Mouse (Mus musculus) ES-Bruce4 (cell line): ENCODE data around the gene Itga7. TPM values are rescaled to one million over a fixed set of nuclear protein-coding genes. Genes with fewer than 3 reads are reported as not detected.
A peak's percentile ranks its signal among the peaks of the same experiment; 100 is the strongest.

Experiments
- H3K27ac ChIP-seq: 2 replicates; pipeline ENCODE4 v1.5.1; 2012; ENCODE audit warnings: low read length, inconsistent platforms; ENCODE audit not compliant: insufficient read depth
- H3K27me3 ChIP-seq: 2 replicates; pipeline ENCODE4 v1.6.1; 2012; ENCODE audit warnings: mild to moderate bottlenecking, low read length, inconsistent platforms; ENCODE audit not compliant: control insufficient read depth, poor library complexity, insufficient read depth, severe bottlenecking
- H3K36me3 ChIP-seq: 2 replicates; pipeline ENCODE4 v1.6.1; 2012; ENCODE audit warnings: inconsistent platforms, mild to moderate bottlenecking, low read length, moderate library complexity; ENCODE audit not compliant: control insufficient read depth, poor library complexity, insufficient read depth, severe bottlenecking
- H3K4me1 ChIP-seq: one replicate; pipeline ENCODE4 v1.8.1; 2011; ENCODE audit warnings: low read length; ENCODE audit not compliant: control insufficient read depth, insufficient read depth
- H3K4me3 ChIP-seq: 2 replicates; pipeline ENCODE4 v1.5.1; 2011; ENCODE audit warnings: low read depth, mild to moderate bottlenecking, low read length
- H3K9ac ChIP-seq: 2 replicates; pipeline ENCODE4 v1.6.1; 2012; ENCODE audit warnings: low read depth, mild to moderate bottlenecking, inconsistent platforms; ENCODE audit not compliant: poor library complexity, severe bottlenecking
- H3K9me3 ChIP-seq: replicated peaks from 2 replicates; pipeline ENCODE4 v1.6.1; 2012; ENCODE audit warnings: mild to moderate bottlenecking, low read length, inconsistent platforms; ENCODE audit not compliant: control insufficient read depth, poor library complexity, insufficient read depth, severe bottlenecking
- CTCF ChIP-seq: IDR thresholded peaks from one replicate; pipeline ENCODE4 v1.8.1; 2011; ENCODE audit warnings: low read depth, low read length
- EP300 ChIP-seq: IDR thresholded peaks from 2 replicates; pipeline ENCODE4 v1.6.1; 2011; ENCODE audit warnings: low read depth, low read length; ENCODE audit not compliant: insufficient read depth
- POLR2A ChIP-seq: IDR thresholded peaks from one replicate; pipeline ENCODE4 v1.8.1; 2011; ENCODE audit warnings: low read length; ENCODE audit not compliant: insufficient read depth
- polyA plus RNA-seq: library from polyadenylated mRNA; stranded (reverse); fragments of >200 nt; gene quantifications from 2 replicates; pipeline ENCODE4 v1.2.4, GENCODE M21; 2011; ENCODE audit warnings: low read depth; ENCODE audit not compliant: missing spikeins, insufficient read depth, insufficient read length

Itga7 gene
- polyA plus RNA-seq, 1 experiment, result 1.6 TPM

GRCm38 (mm10) chr10:128928356-128928755, 5.3 kb upstream of the Itga7 start:
- no peak overlapping the region for H3K27ac ChIP-seq
- H3K9me3 ChIP-seq, result no peaks in the 10 kb centered on the region
- no peak overlapping the region for H3K9ac ChIP-seq
- H3K4me3 ChIP-seq, result no peak overlapping the region
- H3K36me3 ChIP-seq, result no peaks in the 10 kb centered on the region
- TF ChIP-seq EP300 (no peak), POLR2A (no peak), CTCF (no peak)
- H3K27me3 ChIP-seq, result no peaks in the 10 kb centered on the region
- peaks cover 2% of the 10 kb centered on the region for H3K4me1 ChIP-seq

DNA sequence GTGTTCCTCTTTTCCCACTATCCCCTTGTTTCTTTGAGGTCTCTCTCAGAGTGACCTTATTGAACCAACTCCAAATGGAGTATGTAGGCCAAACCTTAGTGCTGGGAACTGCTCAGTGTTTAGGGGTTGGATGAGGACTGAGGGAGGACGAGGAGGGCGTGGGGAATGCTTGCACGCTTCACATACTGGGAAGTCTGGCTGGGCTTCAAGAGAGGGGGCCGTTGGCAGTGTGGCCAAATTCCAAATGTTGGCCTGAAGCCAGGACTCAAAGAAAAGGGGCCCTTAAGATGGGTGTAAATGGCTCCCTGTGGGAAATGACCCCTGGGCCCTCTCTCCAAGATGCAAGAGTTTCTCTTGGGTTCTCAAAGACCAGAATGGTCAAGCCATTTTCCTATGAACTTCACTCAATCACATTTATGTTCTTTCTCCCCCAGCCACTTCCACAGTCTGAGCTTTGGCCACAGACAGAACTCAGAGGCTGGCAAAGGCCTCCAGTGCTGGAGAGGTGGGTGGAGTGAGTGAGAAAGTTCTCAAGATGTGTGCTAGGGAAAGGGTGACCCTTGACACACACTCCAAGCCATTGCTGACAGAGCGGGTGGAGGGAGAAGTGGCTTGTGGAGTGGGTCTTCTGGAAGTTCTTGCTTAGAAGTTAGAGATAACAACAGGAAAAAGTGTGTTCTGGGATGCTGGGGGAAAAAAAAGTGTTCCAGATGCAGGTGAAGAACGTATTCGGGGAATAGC, 3.8 kb upstream of the Itga7 start:
- Histone ChIP-seq H3K4me1 (peaks cover 3% of the 10 kb centered on the region), H3K9ac (no peak overlapping the region), H3K27me3 (no peaks in the 10 kb centered on the region), H3K4me3 (no peak overlapping the region), H3K36me3 (no peaks in the 10 kb centered on the region), H3K9me3 (no peaks in the 10 kb centered on the region), H3K27ac (no peak overlapping the region)
- TF ChIP-seq EP300 (no peak), CTCF (no peak)

DNA sequence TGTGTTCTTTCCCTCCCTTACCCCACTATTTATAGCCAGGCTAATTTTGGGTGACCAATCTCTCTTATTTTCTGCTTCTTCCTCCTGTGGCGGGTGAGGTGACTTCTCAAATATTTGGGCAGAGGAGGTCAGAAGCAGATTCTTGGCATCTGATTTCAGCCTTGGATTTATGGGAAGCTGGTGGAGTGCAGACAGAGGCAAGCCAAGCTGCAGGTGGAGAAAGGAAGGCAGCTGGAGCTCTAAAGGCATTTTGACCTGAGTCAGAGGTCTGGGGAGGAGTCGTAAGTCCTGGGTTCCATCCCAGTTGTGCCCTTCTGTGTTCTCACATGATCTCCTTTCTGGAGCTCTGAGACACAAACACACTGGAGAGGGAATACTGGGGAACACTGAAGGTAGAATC, 2.2 kb upstream of the Itga7 start:
- no peak for TF ChIP-seq CTCF
- TF ChIP-seq EP300, result no peak
- no peak for TF ChIP-seq POLR2A
- Histone ChIP-seq H3K27me3 (no peaks in the 10 kb centered on the region), H3K9ac (no peak overlapping the region), H3K4me1 (peaks cover 3% of the 10 kb centered on the region), H3K4me3 (no peak overlapping the region), H3K36me3 (no peaks in the 10 kb centered on the region), H3K9me3 (no peaks in the 10 kb centered on the region), H3K27ac (no peak overlapping the region)

DNA sequence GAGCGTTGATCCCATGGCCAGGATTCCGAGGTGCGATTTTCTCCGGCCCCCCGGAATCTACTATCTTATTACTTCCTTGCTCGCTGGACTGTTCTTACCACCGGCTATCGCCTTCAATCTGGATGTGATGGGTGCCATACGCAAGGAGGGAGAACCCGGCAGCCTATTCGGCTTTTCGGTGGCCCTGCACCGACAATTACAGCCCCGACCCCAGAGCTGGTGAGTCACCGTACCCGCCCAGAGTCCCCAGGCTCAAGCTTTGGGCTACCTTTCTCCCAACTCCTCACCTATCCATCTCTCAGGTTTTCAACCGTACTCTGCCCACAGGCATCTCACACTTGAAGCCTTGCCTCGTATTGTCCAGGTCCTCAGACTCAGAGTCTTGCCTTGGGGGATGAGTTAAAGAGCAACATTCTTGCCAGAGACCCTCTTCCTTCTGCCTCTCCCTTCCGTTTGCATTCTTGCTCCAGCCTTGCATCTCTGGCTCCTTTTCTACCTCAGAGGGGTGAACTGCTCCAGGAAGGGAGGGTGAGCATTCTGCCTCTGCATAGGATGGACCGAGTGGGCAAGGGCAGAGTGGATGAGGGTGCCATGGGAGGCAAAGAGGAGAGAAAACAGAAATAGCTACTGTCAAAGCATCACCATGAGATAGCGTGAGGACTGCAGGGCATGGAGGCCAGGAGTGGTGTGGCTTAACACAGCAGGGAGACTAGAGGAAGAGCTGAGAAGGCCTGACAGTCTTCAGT, 531 bp downstream of the Itga7 start:
- TF ChIP-seq CTCF (no peak), EP300 (no peak), POLR2A (no peak)
- H3K4me3 ChIP-seq, result peak overlapping the region; percentile 56
- peak overlapping the region; percentile 48 for H3K9ac ChIP-seq

GRCm38 (mm10) chr10:128934997-128935787, 1.6 kb downstream of the Itga7 start:
- TF ChIP-seq EP300, result no peak
- TF ChIP-seq CTCF, result no peak
- TF ChIP-seq POLR2A, result no peak
- Histone ChIP-seq H3K36me3 (no peaks in the 10 kb centered on the region), H3K9me3 (no peaks in the 10 kb centered on the region), H3K4me3 (no peak overlapping the region), H3K4me1 (peaks cover 3% of the 10 kb centered on the region), H3K9ac (no peak overlapping the region), H3K27ac (no peak overlapping the region), H3K27me3 (no peaks in the 10 kb centered on the region)

More for the DNA sequence above, 531 bp downstream of the Itga7 start:
- H3K27ac ChIP-seq, result no peak overlapping the region
- H3K36me3 ChIP-seq, result no peaks in the 10 kb centered on the region
- no peaks in the 10 kb centered on the region for H3K27me3 ChIP-seq
- H3K4me1 ChIP-seq, result peaks cover 3% of the 10 kb centered on the region
- H3K9me3 ChIP-seq, result no peaks in the 10 kb centered on the region
